Mouse (Mus musculus) forebrain, embryonic 11.5 days (tissue): ENCODE measurements around the gene Arhgap24. TPM values are rescaled to one million over a fixed set of nuclear protein-coding genes. Genes with fewer than 3 reads are reported as not detected.

Experiments
- ATAC-seq: fragments of 200-750 bp; cut with Nextera tagmentation; replicated peaks from 2 replicates; pipeline ENCODE4 v1.8.0; 2017; ENCODE audit warnings: moderate TSS enrichment; ENCODE audit not compliant: low FRiP score
- DNase-seq: peaks from one replicate; pipeline ENCODE4 v3.0.0-alpha.2; 2017; ENCODE audit warnings: low spot score
- H3K27ac ChIP-seq: fragments of 300-500 bp; sonication (generic); 2 replicates; pipeline ENCODE4 v1.5.1; 2014; ENCODE audit warnings: low read depth, low read length
- H3K27me3 ChIP-seq: fragments of 300-500 bp; sonication (generic); 2 replicates; pipeline ENCODE4 v1.6.1; 2014; ENCODE audit warnings: mild to moderate bottlenecking, low read length, mixed read lengths; ENCODE audit not compliant: control insufficient read depth, insufficient read depth
- H3K36me3 ChIP-seq: fragments of 300-500 bp; sonication (generic); 2 replicates; pipeline ENCODE4 v1.6.1; 2014; ENCODE audit warnings: mild to moderate bottlenecking, low read length, moderate library complexity, mixed read lengths; ENCODE audit not compliant: control insufficient read depth, insufficient read depth
- H3K4me1 ChIP-seq: fragments of 300-500 bp; sonication (generic); replicated peaks from 2 replicates; pipeline ENCODE4 v1.6.1; 2014; ENCODE audit warnings: low read length, mixed read lengths; ENCODE audit not compliant: control insufficient read depth, insufficient read depth
- H3K4me2 ChIP-seq: fragments of 300-500 bp; sonication (generic); 2 replicates; pipeline ENCODE4 v1.6.1; 2014; ENCODE audit warnings: low read depth, mild to moderate bottlenecking, low read length, moderate library complexity, mixed read lengths; ENCODE audit not compliant: severe bottlenecking
- H3K4me3 ChIP-seq: fragments of 300-500 bp; sonication (generic); 2 replicates; pipeline ENCODE4 v1.5.1; 2014; ENCODE audit warnings: low read depth, low read length
- H3K9ac ChIP-seq: fragments of 300-500 bp; sonication (generic); 2 replicates; pipeline ENCODE4 v1.6.1; 2014; ENCODE audit warnings: low read length
- H3K9me3 ChIP-seq: fragments of 300-500 bp; sonication (generic); 2 replicates; pipeline ENCODE4 v1.6.1; 2016; ENCODE audit warnings: low read length, mixed read lengths; ENCODE audit not compliant: control insufficient read depth
- WGBS: fragments of 180-500 bp; shearing (Covaris S2); extraction: QIAGEN DNeasy Blood & Tissue Kit; methylation state at CpG from one replicate; pipeline ENCODE4 v1.1.7; 2014; 5-methylcytosine and 5-hydroxymethylcytosine counted together
- polyA plus RNA-seq: library from polyadenylated mRNA; unstranded; fragments of >200 nt; fragmentation: Nextera tagmentation; extraction: Ambion mirVana; gene quantifications from 2 replicates; pipeline ENCODE4 v1.2.1, GENCODE M21; 2014

Gene Arhgap24
- polyA plus RNA-seq, 1 experiment from 2014 or later, result 1.9 TPM

GRCm38 (mm10) chr5:102621036-102621435 is 139.8 kb downstream of the Arhgap24 start:
- DNase-seq, result no peak
- ATAC-seq, result no peak
- no peak overlapping the region for H3K9ac ChIP-seq
- H3K4me1 ChIP-seq, result no peaks in the 10 kb centered on the region
- no peak overlapping the region for H3K27ac ChIP-seq
- no peaks in the 10 kb centered on the region for H3K27me3 ChIP-seq
- no peak overlapping the region for H3K4me3 ChIP-seq
- H3K36me3 ChIP-seq, result no peaks in the 10 kb centered on the region
- no peaks in the 10 kb centered on the region for H3K9me3 ChIP-seq
- WGBS, result 77% methylated on average over 1 of the region's 1 CpGs
- no peak overlapping the region for H3K4me2 ChIP-seq

- DNase-seq (no peak), ATAC-seq (no peak)
- Histone ChIP-seq H3K4me1 (no peaks in the 10 kb centered on the region), H3K27me3 (no peaks in the 10 kb centered on the region), H3K4me3 (no peak overlapping the region), H3K36me3 (no peaks in the 10 kb centered on the region), H3K9me3 (no peaks in the 10 kb centered on the region), H3K27ac (no peak overlapping the region), H3K4me2 (no peak overlapping the region), H3K9ac (no peak overlapping the region)
- WGBS, result 88% methylated on average over 3 of the region's 3 CpGs
Observed at GRCm38 (mm10) chr5:102623807-102624435, 142.7 kb downstream of the Arhgap24 start.

GRCm38 (mm10) chr5:102626671-102627070 is 145.5 kb downstream of the Arhgap24 start:
- no peaks in the 10 kb centered on the region for H3K9me3 ChIP-seq
- WGBS, result 73% methylated on average over 2 of the region's 2 CpGs
- no peak overlapping the region for H3K9ac ChIP-seq
- no peak overlapping the region for H3K4me3 ChIP-seq
- ATAC-seq, result no peak
- no peak for DNase-seq
- no peak overlapping the region for H3K4me2 ChIP-seq
- no peaks in the 10 kb centered on the region for H3K27me3 ChIP-seq
- no peak overlapping the region for H3K27ac ChIP-seq
- no peaks in the 10 kb centered on the region for H3K36me3 ChIP-seq
- H3K4me1 ChIP-seq, result no peaks in the 10 kb centered on the region

GRCm38 (mm10) chr5:102629362-102629771 is 148.2 kb downstream of the Arhgap24 start:
- ATAC-seq, result no peak
- no peaks in the 10 kb centered on the region for H3K9me3 ChIP-seq
- H3K4me3 ChIP-seq, result no peak overlapping the region
- 89% methylated on average over 11 of the region's 11 CpGs for WGBS
- no peaks in the 10 kb centered on the region for H3K27me3 ChIP-seq
- DNase-seq, result no peak
- H3K36me3 ChIP-seq, result no peaks in the 10 kb centered on the region
- H3K27ac ChIP-seq, result no peak overlapping the region
- no peak overlapping the region for H3K4me2 ChIP-seq
- H3K4me1 ChIP-seq, result no peaks in the 10 kb centered on the region
- no peak overlapping the region for H3K9ac ChIP-seq

GRCm38 (mm10) chr5:102635591-102635990 is 154.4 kb downstream of the Arhgap24 start:
- Histone ChIP-seq H3K4me3 (no peak overlapping the region), H3K9me3 (no peaks in the 10 kb centered on the region), H3K27me3 (no peaks in the 10 kb centered on the region), H3K36me3 (no peaks in the 10 kb centered on the region), H3K27ac (no peak overlapping the region), H3K4me1 (no peaks in the 10 kb centered on the region), H3K4me2 (no peak overlapping the region), H3K9ac (no peak overlapping the region)
- DNase-seq, result no peak
- ATAC-seq, result no peak
- 90% methylated on average over 4 of the region's 4 CpGs for WGBS

GRCm38 (mm10) chr5:102639782-102640559 is 158.8 kb downstream of the Arhgap24 start:
- Histone ChIP-seq H3K36me3 (no peaks in the 10 kb centered on the region), H3K9me3 (no peaks in the 10 kb centered on the region), H3K27ac (no peak overlapping the region), H3K27me3 (no peaks in the 10 kb centered on the region), H3K4me1 (no peaks in the 10 kb centered on the region), H3K9ac (no peak overlapping the region), H3K4me2 (no peak overlapping the region), H3K4me3 (no peak overlapping the region)
- no peak for ATAC-seq
- no peak for DNase-seq
- WGBS, result 72% methylated on average over 7 of the region's 7 CpGs

- no peaks in the 10 kb centered on the region for H3K4me1 ChIP-seq
- no peaks in the 10 kb centered on the region for H3K9me3 ChIP-seq
- no peaks in the 10 kb centered on the region for H3K36me3 ChIP-seq
- 94% methylated on average over 7 of the region's 7 CpGs for WGBS
- H3K27ac ChIP-seq, result no peak overlapping the region
- no peak overlapping the region for H3K9ac ChIP-seq
- H3K27me3 ChIP-seq, result no peaks in the 10 kb centered on the region
- H3K4me2 ChIP-seq, result no peak overlapping the region
- DNase-seq, result no peak
- ATAC-seq, result no peak
- H3K4me3 ChIP-seq, result no peak overlapping the region
Observed at GRCm38 (mm10) chr5:102643364-102643763, 162.2 kb downstream of the Arhgap24 start.

GRCm38 (mm10) chr5:102643820-102644219 is 162.6 kb downstream of the Arhgap24 start:
- H3K4me3 ChIP-seq, result no peak overlapping the region
- H3K9ac ChIP-seq, result no peak overlapping the region
- no peak overlapping the region for H3K27ac ChIP-seq
- no peak overlapping the region for H3K4me2 ChIP-seq
- H3K9me3 ChIP-seq, result no peaks in the 10 kb centered on the region
- H3K36me3 ChIP-seq, result no peaks in the 10 kb centered on the region
- DNase-seq, result no peak
- H3K27me3 ChIP-seq, result no peaks in the 10 kb centered on the region
- H3K4me1 ChIP-seq, result no peaks in the 10 kb centered on the region
- WGBS, result 86% methylated on average over 4 of the region's 4 CpGs
- ATAC-seq, result no peak

- DNase-seq (no peak), ATAC-seq (no peak)
- no peaks in the 10 kb centered on the region for H3K36me3 ChIP-seq
- no peaks in the 10 kb centered on the region for H3K4me1 ChIP-seq
- H3K4me3 ChIP-seq, result no peak overlapping the region
- no peak overlapping the region for H3K4me2 ChIP-seq
- no peaks in the 10 kb centered on the region for H3K9me3 ChIP-seq
- H3K27me3 ChIP-seq, result no peaks in the 10 kb centered on the region
- H3K27ac ChIP-seq, result no peak overlapping the region
- no peak overlapping the region for H3K9ac ChIP-seq
Observed at GRCm38 (mm10) chr5:102659061-102659460, 177.9 kb downstream of the Arhgap24 start.
